Mouse (Mus musculus) urinary bladder, postnatal 14 days (tissue): Measurements from ENCODE around the gene Dnase1.
"Not testable (repeated sequence)": the region's sequence is repeated elsewhere in the genome, so short reads cannot be mapped to it uniquely, and the experiment has no call there.

ENCODE experiments used
- DNase-seq: peaks from one replicate; pipeline ENCODE4 v3.0.0; 2021; ENCODE audit warnings: low spot score

Dnase1 gene

DNA sequence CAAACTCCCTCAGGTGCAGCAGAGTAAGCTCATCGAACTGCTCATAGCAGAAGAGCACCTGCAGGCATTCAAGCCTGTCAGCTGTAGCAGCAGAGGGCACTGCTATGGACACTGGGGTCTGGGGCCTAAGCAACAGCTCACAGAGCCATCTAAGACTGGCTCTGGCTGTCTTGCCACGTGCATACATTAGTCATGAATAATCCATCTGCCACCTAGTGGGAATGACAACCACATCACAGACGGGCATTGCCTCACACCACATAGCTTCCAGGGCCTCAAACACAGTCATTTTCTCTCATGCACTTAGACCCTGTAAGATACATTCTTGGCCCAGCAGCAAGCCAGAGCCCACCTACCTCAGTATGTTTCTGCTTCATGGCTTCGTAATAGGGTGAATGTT lies 8.8 kb downstream of the Dnase1 start:
- no peak for DNase-seq

DNA sequence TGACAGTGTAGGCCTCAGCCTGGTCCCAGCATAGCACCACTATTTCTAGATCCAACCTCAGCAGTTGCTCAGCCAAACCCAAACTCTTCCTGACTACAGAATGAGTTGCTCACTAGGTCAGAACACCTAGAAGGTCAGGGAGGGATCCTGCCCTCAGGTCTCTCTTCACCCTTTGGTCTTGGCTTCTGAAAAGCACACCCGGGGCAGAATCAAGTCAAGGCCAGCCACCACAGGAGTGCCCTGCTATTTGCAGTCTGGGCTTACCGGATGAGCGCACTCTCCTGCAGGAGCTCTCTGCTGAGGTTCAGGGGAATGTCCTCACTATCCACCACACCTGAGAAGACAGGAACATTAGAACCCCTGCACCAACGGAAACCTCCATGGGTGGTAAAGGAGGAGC lies 15.9 kb downstream of the Dnase1 start:
- no peak for DNase-seq

GRCm38 (mm10) chr16:4053811-4054210 lies 17.1 kb downstream of the Dnase1 start:
- no peak for DNase-seq

- DNase-seq: no peak
These were observed 28.2 kb downstream of the Dnase1 start for GRCm38 (mm10) chr16:4064945-4065344.

DNA sequence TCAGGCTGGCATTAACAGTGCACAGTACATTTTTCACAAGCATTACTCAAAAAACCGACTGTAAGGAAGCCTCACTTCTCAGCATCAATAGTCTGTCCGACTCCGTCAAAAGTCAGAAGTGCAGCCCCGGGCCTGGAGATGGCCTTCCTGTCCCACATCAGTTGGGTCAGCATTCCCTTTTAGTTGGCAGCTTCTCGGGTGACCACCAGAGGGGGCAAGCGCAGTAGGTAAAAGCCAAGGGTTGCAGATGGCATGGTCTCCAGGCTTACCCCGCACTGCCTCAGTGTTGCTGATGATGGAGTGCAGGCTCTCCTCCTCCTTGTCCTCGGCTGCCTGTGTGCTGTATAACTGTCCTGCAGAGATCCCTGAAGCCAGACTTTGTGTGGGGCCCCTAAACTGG lies 31.8 kb downstream of the Dnase1 start:
- DNase-seq: peak; percentile 59

- DNase-seq: no peak
These were observed 37.6 kb downstream of the Dnase1 start for GRCm38 (mm10) chr16:4074297-4074696.

DNA sequence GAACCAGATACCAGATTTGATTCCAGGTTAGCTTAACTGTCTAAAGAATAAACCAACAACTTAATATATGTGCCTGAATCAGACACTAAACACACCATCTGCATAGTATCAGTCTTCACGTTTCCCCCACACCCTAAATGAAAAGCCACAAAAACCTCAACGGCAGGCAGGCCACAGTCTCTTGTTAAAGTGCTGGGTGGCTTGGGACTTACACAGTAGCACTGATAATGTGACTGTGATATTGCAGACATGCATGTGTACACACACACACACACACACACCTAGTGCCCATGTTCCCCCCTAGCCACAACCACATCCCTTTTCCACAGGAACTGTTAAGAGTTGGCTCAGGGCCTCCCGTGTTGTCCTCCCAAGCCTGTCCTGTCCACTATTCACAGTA lies 38.1 kb downstream of the Dnase1 start:
- DNase-seq: no peak

GRCm38 (mm10) chr16:4077384-4078061 lies 40.8 kb downstream of the Dnase1 start, which contains the start of gene Trap1:
Gene Trap1, minus strand, starts transcription at chr16:4077827.
- DNase-seq: peak; percentile 94

DNA sequence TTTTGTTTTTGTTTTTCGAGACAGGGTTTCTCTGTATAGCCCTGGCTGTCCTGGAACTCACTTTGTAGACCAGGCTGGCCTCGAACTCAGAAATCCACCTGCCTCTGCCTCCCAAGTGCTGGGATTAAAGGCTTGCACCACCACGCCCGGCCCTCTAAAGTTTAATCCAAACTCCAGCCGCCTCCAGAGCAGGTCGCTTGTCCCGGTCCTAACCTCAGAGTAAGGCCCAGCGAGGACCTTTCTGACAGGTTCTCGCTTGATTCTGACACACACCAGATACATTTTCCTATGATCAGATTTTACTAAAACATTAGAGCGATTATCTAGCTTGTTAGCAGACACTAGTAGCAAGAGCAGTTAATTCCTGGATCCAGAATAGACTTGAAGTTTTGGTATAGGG lies 41.6 kb downstream of the Dnase1 start:
- not testable (repeated sequence) for DNase-seq

DNA sequence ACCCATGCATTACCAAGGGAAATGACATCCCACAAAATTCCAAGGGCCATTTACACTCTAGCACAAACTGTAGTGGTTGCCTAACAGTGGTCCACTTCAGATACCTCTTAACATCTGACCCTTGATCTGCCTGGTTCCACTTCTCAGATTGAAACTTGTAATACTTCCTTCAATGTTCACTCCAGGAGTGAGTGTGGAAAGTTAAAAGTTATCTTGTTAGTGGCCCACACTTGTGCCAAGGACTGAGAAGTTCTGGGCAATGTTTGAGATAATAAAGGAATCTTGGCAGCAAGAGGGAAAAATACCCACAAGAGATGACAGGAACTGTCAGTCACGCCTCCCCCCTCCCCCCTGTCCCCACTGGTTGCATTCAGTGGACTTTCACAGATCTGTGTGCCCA lies 42.9 kb downstream of the Dnase1 start:
- no peak for DNase-seq

DNA sequence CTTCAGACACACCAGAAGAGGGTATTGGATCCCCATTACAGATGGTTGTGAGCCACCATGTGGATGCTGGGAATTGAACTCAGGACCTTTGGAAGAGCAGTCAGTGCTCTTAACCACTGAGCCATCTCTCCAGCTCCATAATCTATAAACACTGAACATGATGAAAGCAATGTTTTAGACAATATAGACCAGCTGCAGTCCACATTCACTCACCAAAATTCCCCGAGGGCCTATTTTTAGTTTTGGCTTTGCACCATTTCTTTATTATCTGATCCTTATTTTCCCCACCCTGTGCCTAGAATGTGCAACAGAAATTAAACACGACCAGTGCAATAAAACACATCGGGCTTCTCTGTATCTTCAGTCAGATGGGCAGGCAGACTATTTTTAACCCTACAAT lies 43.7 kb downstream of the Dnase1 start:
- not testable (repeated sequence) for DNase-seq

- DNase-seq: no peak
These were observed 48.3 kb downstream of the Dnase1 start for GRCm38 (mm10) chr16:4085051-4085450.

GRCm38 (mm10) chr16:4085851-4086387 lies 49.2 kb downstream of the Dnase1 start:
- DNase-seq: no peak

GRCm38 (mm10) chr16:4087214-4087913 lies 50.6 kb downstream of the Dnase1 start:
- DNase-seq: no peak
